In genomic region chr5:128599365-128600071, GRCm38 (mm10) we compare ENCODE assay signal across 9 mouse cellular contexts. TPM values are rescaled to one million over a fixed set of nuclear protein-coding genes. Genes with fewer than 3 reads are reported as not detected.
DNase-seq lines count a peak whose midpoint lies in the region; ATAC-seq and TF ChIP-seq lines count a peak whose summit lies in the region.
"Had no signal": no experiment of that assay in that cellular context is flagged by ENCODE, and none has a peak within 500 bp of the region (broad histone marks: within the 10 kb centered on the region; RNA-seq: fewer than 3 reads in every experiment).

No protein-coding gene starts in this region.

- TF ChIP-seq CTCF in gastrocnemius, adult 2 months (IDR thresholded peaks at IDR 0.05) = no peak

- no peak overlapping the region for H3K9ac ChIP-seq in liver, embryonic 16.5 days (ENCODE audit: low read depth, low read length)

- DNase-seq in gastrocnemius, adult 2 months = no peak
- DNase-seq in gastrocnemius, postnatal 4 days (ENCODE audit: low spot score in 2 of 2) = no peak
- DNase-seq in thymus, postnatal 25 days = peak; percentile 9
- DNase-seq in thymus, postnatal 10 days (ENCODE audit: low spot score in 2 of 2) = no peak
- no peak for DNase-seq in spleen, postnatal 14 days (ENCODE audit: low spot score in 2 of 2)
- DNase-seq in layer of hippocampus, adult 9-10 months (ENCODE audit: low spot score) = no peak

- H3K4me3 ChIP-seq in gastrocnemius, adult 2 months = peak overlapping the region; percentile 78
- H3K4me3 ChIP-seq in liver, embryonic 16.5 days (ENCODE audit: low read depth, low read length) = 0 out of 2 replicates have a peak overlapping the region, but pooled peaks have one; percentile 52
- H3K4me3 ChIP-seq: erythroblast, embryonic 14.5 days had no signal

- H3K9me3 ChIP-seq in liver, embryonic 16.5 days (replicated peaks; ENCODE audit: control insufficient read depth, low read length) = no peaks in the 10 kb centered on the region

- H3K27ac ChIP-seq in gastrocnemius, adult 2 months = peak overlapping the region; percentile 51; the same call in 1 of the 2 replicates
- no peak overlapping the region for H3K27ac ChIP-seq in liver, embryonic 16.5 days (ENCODE audit: low read length)

- intact Hi-C loops in gastrocnemius, adult 2 months (cut with DNase I) = no loop called here

- H3K36me3 ChIP-seq in liver, embryonic 16.5 days (ENCODE audit: control insufficient read depth, insufficient read depth) = no peaks in the 10 kb centered on the region

- 1% methylated on average over 28 of the region's 28 CpGs for WGBS in liver, embryonic 16.5 days (ENCODE audit: insufficient replicate concordance)

- no peak overlapping the region for H3K4me2 ChIP-seq in liver, embryonic 16.5 days (ENCODE audit: low read depth, low read length)

- ATAC-seq in liver, embryonic 16.5 days (ENCODE audit: low read depth) = no peak
- ATAC-seq in frontal cortex, adult (ENCODE audit: low TSS enrichment) = no peak

- H3K4me1 ChIP-seq in liver, embryonic 16.5 days (ENCODE audit: control insufficient read depth, low read depth, low read length) = no peaks in the 10 kb centered on the region; the same call in 1 of the 2 replicates

- H3K27me3 ChIP-seq in liver, embryonic 16.5 days (ENCODE audit: control insufficient read depth, insufficient read depth, low read depth, low read length) = peaks cover 65% of the 10 kb centered on the region

RNA-seq across cellular contexts. Expression of gene Fzd10, which starts 1.1 kb away (rescaled TPM):
- total RNA-seq in gastrocnemius, adult 2 months (2021) = 1 to 10 TPM in 1 of 2 experiments, under 1 TPM in 1; 0.77 to 1.6 TPM
- total RNA-seq in gastrocnemius, postnatal 4 days (2021) = 10 to 100 TPM; 16.5 to 21.5 TPM
- polyA plus RNA-seq in liver, embryonic 16.5 days (2015; fragmentation: Nextera tagmentation; extraction: Ambion mirVana) = not detected in 2 replicates
- polyA plus RNA-seq: erythroblast, embryonic 14.5 days had no signal

Comparison
In these comparisons a context has a peak if more than half of its experiments do, and no peak if none do; other contexts are left out.
1. RNA of gene Fzd10, which starts 1.1 kb away (total RNA-seq): 16.5 to 21.5 TPM in gastrocnemius, postnatal 4 days; 0.77 to 1.6 TPM in gastrocnemius, adult 2 months; every median in the first group is over 4 times any median in the second.